Mouse (Mus musculus) hindbrain, embryonic 10.5 days (tissue): ENCODE measurements at regions not wholly inside any gene's neighbourhood (a gene's known extent, or its start where the extent isn't known, plus 50 kb on each side); places are given as distances from the start of the nearest gene placed in this dataset.
"Not testable (repeated sequence)": the region's sequence is repeated elsewhere in the genome, so short reads cannot be mapped to it uniquely, and the experiment has no call there.

Experiments used
- DNase-seq: peaks from one replicate; pipeline ENCODE4 v3.0.0-alpha.2; 2017; ENCODE audit warnings: low spot score
- H3K27ac ChIP-seq: fragments of 300-500 bp; sonication (generic); 2 replicates; pipeline ENCODE4 v1.5.1; 2016; ENCODE audit warnings: mild to moderate bottlenecking, moderate library complexity
- H3K27me3 ChIP-seq: fragments of 300-500 bp; sonication (generic); 2 replicates; pipeline ENCODE4 v1.6.1; 2016; ENCODE audit warnings: mild to moderate bottlenecking; ENCODE audit not compliant: poor library complexity, insufficient read depth, severe bottlenecking
- H3K36me3 ChIP-seq: fragments of 300-500 bp; sonication (generic); 2 replicates; pipeline ENCODE4 v1.6.1; 2016; ENCODE audit warnings: mild to moderate bottlenecking, moderate library complexity
- H3K4me1 ChIP-seq: fragments of 300-500 bp; sonication (generic); replicated peaks from 2 replicates; pipeline ENCODE4 v1.6.1; 2016; ENCODE audit warnings: mild to moderate bottlenecking
- H3K4me3 ChIP-seq: fragments of 300-500 bp; sonication (generic); 2 replicates; pipeline ENCODE4 v1.5.1; 2016; ENCODE audit warnings: mild to moderate bottlenecking, moderate library complexity
- H3K9me3 ChIP-seq: fragments of 300-500 bp; sonication (generic); 2 replicates; pipeline ENCODE4 v1.6.1; 2016; ENCODE audit warnings: mild to moderate bottlenecking, moderate library complexity
- WGBS: fragments of 180-500 bp; shearing (Covaris S2); methylation state at CpG from one replicate; pipeline ENCODE4 v1.1.7; 2016; 5-methylcytosine and 5-hydroxymethylcytosine counted together

GRCm38 (mm10) chr12:90664436-90664835, 73.8 kb downstream of the Dio2 start:
- WGBS: 65% methylated on average over 2 of the region's 2 CpGs
- Histone ChIP-seq H3K27me3 (no peaks in the 10 kb centered on the region), H3K9me3 (no peaks in the 10 kb centered on the region), H3K4me3 (no peak overlapping the region), H3K36me3 (no peaks in the 10 kb centered on the region), H3K27ac (no peak overlapping the region), H3K4me1 (no peaks in the 10 kb centered on the region)
- DNase-seq: no peak

- DNase-seq: no peak
- H3K27me3 ChIP-seq: no peaks in the 10 kb centered on the region
- no peaks in the 10 kb centered on the region for H3K4me1 ChIP-seq
- 71% methylated on average over 5 of the region's 5 CpGs for WGBS
- H3K27ac ChIP-seq: no peak overlapping the region
- H3K9me3 ChIP-seq: no peaks in the 10 kb centered on the region
- no peaks in the 10 kb centered on the region for H3K36me3 ChIP-seq
- no peak overlapping the region for H3K4me3 ChIP-seq
Observed at GRCm38 (mm10) chr12:90645452-90645851, 92.8 kb downstream of the Dio2 start.

- 40% methylated on average over 1 of the region's 1 CpGs for WGBS
- Histone ChIP-seq H3K4me3 (no peak overlapping the region), H3K36me3 (no peaks in the 10 kb centered on the region), H3K27me3 (no peaks in the 10 kb centered on the region), H3K27ac (no peak overlapping the region), H3K4me1 (no peaks in the 10 kb centered on the region), H3K9me3 (no peaks in the 10 kb centered on the region)
- DNase-seq: no peak
Observed at GRCm38 (mm10) chr12:90643891-90644290, 94.3 kb downstream of the Dio2 start.

GRCm38 (mm10) chr12:90624856-90625255, 113.4 kb downstream of the Dio2 start:
- Histone ChIP-seq H3K27ac (no peak overlapping the region), H3K9me3 (no peaks in the 10 kb centered on the region), H3K4me1 (no peaks in the 10 kb centered on the region), H3K4me3 (no peak overlapping the region), H3K36me3 (no peaks in the 10 kb centered on the region), H3K27me3 (no peaks in the 10 kb centered on the region)
- no peak for DNase-seq

- H3K27me3 ChIP-seq: no peaks in the 10 kb centered on the region
- H3K36me3 ChIP-seq: no peaks in the 10 kb centered on the region
- WGBS: 86% methylated on average over 2 of the region's 2 CpGs
Observed at GRCm38 (mm10) chr12:90623426-90623825, 114.8 kb downstream of the Dio2 start.

GRCm38 (mm10) chr12:90608810-90609209, 129.4 kb downstream of the Dio2 start:
- no peak for DNase-seq
- no peaks in the 10 kb centered on the region for H3K27me3 ChIP-seq
- H3K27ac ChIP-seq: no peak overlapping the region
- H3K36me3 ChIP-seq: no peaks in the 10 kb centered on the region
- 89% methylated on average over 2 of the region's 2 CpGs for WGBS
- H3K9me3 ChIP-seq: no peaks in the 10 kb centered on the region
- H3K4me3 ChIP-seq: no peak overlapping the region
- no peaks in the 10 kb centered on the region for H3K4me1 ChIP-seq

More at GRCm38 (mm10) chr12:90623426-90623825, 114.8 kb downstream of the Dio2 start:
- Histone ChIP-seq H3K9me3 (no peaks in the 10 kb centered on the region), H3K4me1 (no peaks in the 10 kb centered on the region), H3K4me3 (no peak overlapping the region), H3K27ac (no peak overlapping the region)
- no peak for DNase-seq

- Histone ChIP-seq H3K9me3 (no peaks in the 10 kb centered on the region), H3K4me3 (no peak overlapping the region), H3K36me3 (no peaks in the 10 kb centered on the region), H3K27me3 (no peaks in the 10 kb centered on the region), H3K27ac (no peak overlapping the region), H3K4me1 (no peaks in the 10 kb centered on the region)
- DNase-seq: no peak
- WGBS: 87% methylated on average over 6 of the region's 6 CpGs
Observed at GRCm38 (mm10) chr12:90607894-90608293, 130.3 kb downstream of the Dio2 start.

- Histone ChIP-seq H3K4me3 (no peak overlapping the region), H3K4me1 (no peaks in the 10 kb centered on the region), H3K36me3 (no peaks in the 10 kb centered on the region), H3K27me3 (no peaks in the 10 kb centered on the region), H3K9me3 (no peaks in the 10 kb centered on the region), H3K27ac (no peak overlapping the region)
- WGBS: 89% methylated on average over 3 of the region's 3 CpGs
- no peak for DNase-seq
Observed at GRCm38 (mm10) chr12:90580006-90580405, 158.2 kb downstream of the Dio2 start.

- DNase-seq: no peak
- 74% methylated on average over 2 of the region's 2 CpGs for WGBS
- H3K27me3 ChIP-seq: no peaks in the 10 kb centered on the region
Observed at GRCm38 (mm10) chr12:90576103-90576502, 162.1 kb downstream of the Dio2 start.

GRCm38 (mm10) chr12:90571907-90572306, 166.3 kb downstream of the Dio2 start:
- 81% methylated on average over 5 of the region's 5 CpGs for WGBS
- H3K9me3 ChIP-seq: no peaks in the 10 kb centered on the region
- no peak overlapping the region for H3K4me3 ChIP-seq
- H3K27me3 ChIP-seq: no peaks in the 10 kb centered on the region
- 0 out of 2 replicates have a peak, but pooled peaks cover 3% of the 10 kb centered on the region for H3K4me1 ChIP-seq
- H3K36me3 ChIP-seq: no peaks in the 10 kb centered on the region
- no peak overlapping the region for H3K27ac ChIP-seq
- no peak for DNase-seq

More at GRCm38 (mm10) chr12:90576103-90576502, 162.1 kb downstream of the Dio2 start:
- no peaks in the 10 kb centered on the region for H3K9me3 ChIP-seq
- 0 out of 2 replicates have a peak, but pooled peaks cover 3% of the 10 kb centered on the region for H3K4me1 ChIP-seq
- no peak overlapping the region for H3K27ac ChIP-seq
- H3K4me3 ChIP-seq: no peak overlapping the region
- H3K36me3 ChIP-seq: no peaks in the 10 kb centered on the region

- H3K27me3 ChIP-seq: no peaks in the 10 kb centered on the region
- WGBS: 19% methylated on average over 2 of the region's 2 CpGs
- H3K4me3 ChIP-seq: no peak overlapping the region
- H3K4me1 ChIP-seq: 0 out of 2 replicates have a peak, but pooled peaks cover 3% of the 10 kb centered on the region
- no peaks in the 10 kb centered on the region for H3K9me3 ChIP-seq
- no peak overlapping the region for H3K27ac ChIP-seq
- no peaks in the 10 kb centered on the region for H3K36me3 ChIP-seq
- DNase-seq: peak; percentile 18
Observed at GRCm38 (mm10) chr12:90571506-90571905, 166.7 kb downstream of the Dio2 start.

GRCm38 (mm10) chr12:90566349-90566748, 171.9 kb downstream of the Dio2 start:
- Histone ChIP-seq H3K4me1 (no peaks in the 10 kb centered on the region), H3K27me3 (no peaks in the 10 kb centered on the region), H3K36me3 (no peaks in the 10 kb centered on the region), H3K27ac (no peak overlapping the region), H3K9me3 (no peaks in the 10 kb centered on the region), H3K4me3 (no peak overlapping the region)
- DNase-seq: peak; percentile 40
- WGBS: 89% methylated on average over 6 of the region's 6 CpGs

- H3K27ac ChIP-seq: no peak overlapping the region
- 80% methylated on average over 3 of the region's 3 CpGs for whole genome bisulfite sequencing
- H3K4me1 ChIP-seq: no peaks in the 10 kb centered on the region
- H3K27me3 ChIP-seq: no peaks in the 10 kb centered on the region
- no peak overlapping the region for H3K4me3 ChIP-seq
- H3K36me3 ChIP-seq: no peaks in the 10 kb centered on the region
- DNase-seq: no peak
- no peaks in the 10 kb centered on the region for H3K9me3 ChIP-seq
Observed at GRCm38 (mm10) chr12:90565051-90565450, 173.2 kb downstream of the Dio2 start.

GRCm38 (mm10) chr12:90564594-90564993, 173.6 kb downstream of the Dio2 start:
- DNase-seq, H3K36me3 ChIP-seq, H3K4me1 ChIP-seq, H3K27ac ChIP-seq, H3K9me3 ChIP-seq, H3K27me3 ChIP-seq, H3K4me3 ChIP-seq: not testable (repeated sequence)
- 92% methylated on average over 21 of the region's 22 CpGs for WGBS
